Mouse (Mus musculus): ENCODE results near the gene Slc6a20b. TPM values are rescaled to one million over a fixed set of nuclear protein-coding genes. Genes with fewer than 3 reads are reported as not detected.
"Not testable (repeated sequence)": the region's sequence is repeated elsewhere in the genome, so short reads cannot be mapped to it uniquely, and the experiment has no call there.

Gene Slc6a20b
- not detected for total RNA-seq (2021)
- long read RNA-seq, experiment 1 = 0 reads
- long read RNA-seq, experiment 2 = 0 reads

GRCm38 (mm10) chr9:123632281-123632680, at the start of gene Slc6a20b:
Slc6a20b (minus strand) TSS chr9:123632565.
- DNase-seq (ENCODE audit: low spot score) = no peak

DNA sequence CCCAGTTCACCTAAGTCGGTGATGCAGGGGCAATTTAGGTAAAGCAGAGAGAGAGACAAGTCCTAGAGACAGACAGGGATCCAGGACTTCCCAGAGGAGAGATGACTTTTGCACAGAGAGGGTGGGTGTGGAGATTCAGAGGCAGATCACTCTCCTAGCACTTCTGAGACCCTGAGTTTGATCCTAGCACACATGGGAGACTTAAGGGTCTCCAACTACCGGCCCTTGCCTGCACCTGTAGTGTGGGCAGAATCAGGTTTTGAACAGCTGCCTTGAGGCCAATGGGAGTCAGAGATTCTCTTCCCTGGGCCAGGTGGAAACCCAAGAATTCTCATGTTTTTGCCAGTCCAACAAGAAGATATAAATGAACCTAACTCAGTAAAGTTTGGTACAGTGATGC, 46.8 kb upstream of the Slc6a20b start:
- DNase-seq (ENCODE audit: low spot score) = no peak

GRCm38 (mm10) chr9:123678327-123679105, 46.2 kb upstream of the Slc6a20b start, which contains the start of the genes Ccr9 and Slc6a20a:
Ccr9 (plus strand) TSS chr9:123678439.
Slc6a20a (minus strand) TSS chr9:123678885.
- no peak for DNase-seq (ENCODE audit: low spot score)

- peak; percentile 25 for DNase-seq (ENCODE audit: low spot score)
These were observed 33.3 kb upstream of the Slc6a20b start for GRCm38 (mm10) chr9:123665645-123666044.

DNA sequence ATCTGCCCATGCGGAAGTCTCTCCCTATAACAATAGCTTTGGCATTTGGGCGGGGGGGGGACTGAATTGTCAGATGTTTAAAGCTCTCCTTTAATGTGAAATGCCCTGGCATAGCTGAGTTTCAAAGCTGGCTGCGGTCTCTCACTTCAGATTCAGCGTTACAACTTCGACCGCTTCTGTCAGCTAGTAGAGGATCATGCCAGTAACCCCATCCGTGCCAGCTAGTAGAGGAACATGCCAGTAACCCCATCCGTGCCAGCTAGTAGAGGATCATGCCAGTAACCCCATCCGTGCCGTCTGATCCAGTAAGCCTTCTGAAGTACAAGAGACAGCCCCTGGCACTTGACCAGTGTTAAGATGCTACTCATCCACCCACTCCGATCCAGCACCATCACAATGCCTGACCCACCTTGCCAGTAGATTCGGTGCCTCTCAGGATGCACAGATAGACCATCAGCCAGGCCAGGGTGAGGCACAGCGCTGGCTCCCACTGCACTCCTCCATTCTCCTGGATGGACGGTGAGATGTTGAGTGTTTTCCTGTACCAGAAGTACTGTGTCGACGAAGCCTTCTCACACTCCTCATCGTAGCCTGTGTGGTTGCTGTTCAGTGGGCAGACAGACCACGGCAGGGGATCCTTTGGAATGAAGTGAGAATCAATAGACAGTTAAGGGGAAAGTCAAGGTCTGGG, 27.8 kb upstream of the Slc6a20b start:
- DNase-seq (ENCODE audit: low spot score) = not testable (repeated sequence)

DNA sequence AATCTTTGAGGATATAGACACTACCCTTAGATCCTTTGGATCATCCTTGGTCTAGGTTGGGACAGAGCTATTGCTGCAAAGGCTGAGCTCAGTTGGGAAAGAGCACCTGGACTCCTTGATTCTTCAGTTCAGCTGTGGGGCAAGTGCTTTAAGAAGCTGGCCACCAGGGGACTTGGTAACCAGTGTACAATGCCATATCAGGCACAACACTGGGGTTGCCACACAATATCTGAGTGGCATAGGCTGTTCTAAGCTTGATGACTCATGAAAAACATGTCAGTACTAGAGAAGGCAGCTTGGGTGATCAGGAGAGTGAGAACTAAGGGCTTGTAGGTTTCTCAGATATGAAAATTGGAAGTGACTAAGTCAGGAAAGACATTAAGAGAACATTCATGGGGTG, 26.6 kb upstream of the Slc6a20b start:
- DNase-seq (ENCODE audit: low spot score) = no peak

DNA sequence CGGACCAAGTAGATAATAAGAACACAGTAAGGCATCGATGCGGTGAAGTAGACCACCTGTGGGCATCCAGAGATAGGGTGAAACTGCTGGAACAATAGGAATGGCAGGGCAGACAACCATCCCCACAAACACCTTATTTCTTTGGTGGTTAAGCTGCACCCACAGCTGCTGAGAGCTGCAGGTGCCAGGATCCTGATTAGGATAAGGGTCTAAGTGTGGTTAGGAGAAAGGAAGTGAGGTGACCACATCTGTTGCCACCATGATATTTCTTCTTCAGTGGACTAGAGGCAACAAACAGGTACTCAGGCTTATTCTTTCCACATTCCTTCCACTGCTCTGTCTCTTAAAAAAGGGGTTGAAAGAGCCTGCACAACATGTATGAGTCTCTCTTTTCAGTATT, 25.1 kb upstream of the Slc6a20b start:
- DNase-seq (ENCODE audit: low spot score) = no peak

DNA sequence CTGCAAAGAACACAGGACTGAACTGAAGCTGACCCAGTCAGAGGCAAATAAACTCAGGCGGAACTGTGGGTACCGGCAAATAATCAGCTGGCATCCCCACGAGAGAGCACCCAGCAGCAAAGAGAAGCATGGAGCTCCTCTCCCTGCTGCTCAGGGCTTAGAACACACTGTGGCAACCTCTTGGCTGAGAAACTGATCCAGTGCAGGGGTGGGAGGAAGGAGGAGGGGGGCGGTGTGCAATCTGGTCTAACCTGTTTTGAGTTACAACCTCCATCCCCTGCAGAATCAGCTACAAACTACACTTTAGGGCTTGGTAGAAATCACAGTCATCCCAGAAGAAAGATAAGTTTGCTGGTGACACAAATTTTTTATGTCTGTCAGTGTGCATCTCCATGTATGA, 19.0 kb upstream of the Slc6a20b start:
- no peak for DNase-seq (ENCODE audit: low spot score)

- DNase-seq (ENCODE audit: low spot score) = no peak
These were observed 17.6 kb upstream of the Slc6a20b start for GRCm38 (mm10) chr9:123649785-123650511.

- no peak for DNase-seq (ENCODE audit: low spot score)
These were observed 7.7 kb upstream of the Slc6a20b start for GRCm38 (mm10) chr9:123640106-123640505.

- no peak for DNase-seq (ENCODE audit: low spot score)
These were observed 6.3 kb upstream of the Slc6a20b start for GRCm38 (mm10) chr9:123638668-123639089.

DNA sequence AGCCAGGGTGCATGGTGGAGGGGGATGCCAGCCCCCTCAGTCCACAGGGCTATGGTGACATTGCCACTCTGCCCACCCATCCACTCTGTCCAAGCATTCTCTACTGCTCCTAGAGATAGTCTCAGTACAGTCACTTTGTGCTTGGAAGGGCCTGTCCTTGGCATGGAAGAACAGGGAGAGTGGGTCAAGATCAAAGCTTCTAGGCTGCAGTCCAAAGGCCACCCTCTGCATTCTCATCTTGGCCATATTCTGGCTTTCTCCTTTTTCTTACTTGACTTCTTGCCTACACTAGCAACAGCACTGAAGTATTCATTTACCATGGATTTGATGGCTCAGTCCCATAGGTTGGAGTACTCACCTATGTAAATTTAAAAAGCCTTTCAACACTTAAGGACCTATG, 5.9 kb upstream of the Slc6a20b start:
- DNase-seq (ENCODE audit: low spot score) = no peak

- no peak for DNase-seq (ENCODE audit: low spot score)
These were observed 4.4 kb upstream of the Slc6a20b start for GRCm38 (mm10) chr9:123636771-123637170.

DNA sequence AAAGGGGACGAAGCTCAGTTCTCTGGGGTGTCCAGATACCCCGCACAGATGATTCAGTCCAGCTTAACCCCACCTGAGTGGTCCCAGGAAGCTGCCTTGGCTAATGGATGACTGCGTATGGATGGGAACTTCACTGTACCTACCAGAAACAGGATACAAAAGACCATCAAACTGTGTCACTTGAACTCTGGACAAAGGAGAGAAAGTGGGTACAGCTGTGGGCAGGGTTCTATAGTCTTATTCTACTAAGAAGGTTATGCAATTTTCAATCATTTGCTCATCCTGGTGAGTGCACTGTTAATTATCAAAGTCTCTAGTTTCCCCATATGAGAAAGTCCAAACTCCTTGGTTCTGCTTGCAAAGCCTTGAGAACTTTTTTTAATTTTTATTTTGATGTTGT, 628 bp upstream of the Slc6a20b start:
- DNase-seq (ENCODE audit: low spot score) = no peak

DNA sequence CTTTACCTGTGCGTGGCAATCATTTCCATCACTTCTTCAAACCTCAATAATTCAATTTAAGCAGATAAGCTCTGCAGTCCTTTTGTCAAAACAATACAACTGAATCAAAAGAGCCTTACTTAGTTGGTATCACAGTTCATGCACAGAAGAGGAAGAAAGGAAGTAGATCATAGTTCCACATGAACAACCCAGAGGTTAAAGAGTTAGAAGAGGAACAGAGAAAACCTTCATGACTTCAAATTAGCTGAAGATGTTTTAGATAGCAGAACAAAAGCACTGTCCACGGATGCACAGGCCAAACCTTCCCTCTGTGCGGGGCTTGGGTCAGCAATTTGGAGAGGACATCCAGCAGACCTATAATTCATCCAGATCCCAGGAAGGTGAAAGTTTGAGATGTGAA, 699 bp downstream of the Slc6a20b start:
- DNase-seq (ENCODE audit: low spot score) = no peak

DNA sequence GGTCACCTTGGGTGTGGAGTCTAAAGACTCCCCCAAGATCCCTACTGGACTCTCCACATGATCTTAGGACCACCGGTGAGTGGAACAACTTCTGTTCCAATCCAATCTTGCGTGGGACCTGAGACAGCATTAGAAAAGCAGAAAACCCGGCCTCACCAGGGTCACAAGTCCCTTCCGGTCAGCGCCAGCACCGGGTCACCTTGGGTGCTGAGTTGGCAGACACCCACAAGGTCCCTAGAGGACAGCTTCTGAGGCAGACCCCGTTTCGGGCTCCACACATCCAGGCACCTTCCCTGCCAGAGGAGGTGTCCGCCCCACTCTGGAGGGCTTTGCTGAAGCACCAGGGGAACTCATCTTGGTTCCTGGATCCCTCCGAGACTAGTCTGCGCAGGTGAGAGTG, 6.5 kb downstream of the Slc6a20b start:
- no peak for DNase-seq (ENCODE audit: low spot score)

- DNase-seq (ENCODE audit: low spot score) = no peak
These were observed 7.6 kb downstream of the Slc6a20b start for GRCm38 (mm10) chr9:123624741-123625140.

DNA sequence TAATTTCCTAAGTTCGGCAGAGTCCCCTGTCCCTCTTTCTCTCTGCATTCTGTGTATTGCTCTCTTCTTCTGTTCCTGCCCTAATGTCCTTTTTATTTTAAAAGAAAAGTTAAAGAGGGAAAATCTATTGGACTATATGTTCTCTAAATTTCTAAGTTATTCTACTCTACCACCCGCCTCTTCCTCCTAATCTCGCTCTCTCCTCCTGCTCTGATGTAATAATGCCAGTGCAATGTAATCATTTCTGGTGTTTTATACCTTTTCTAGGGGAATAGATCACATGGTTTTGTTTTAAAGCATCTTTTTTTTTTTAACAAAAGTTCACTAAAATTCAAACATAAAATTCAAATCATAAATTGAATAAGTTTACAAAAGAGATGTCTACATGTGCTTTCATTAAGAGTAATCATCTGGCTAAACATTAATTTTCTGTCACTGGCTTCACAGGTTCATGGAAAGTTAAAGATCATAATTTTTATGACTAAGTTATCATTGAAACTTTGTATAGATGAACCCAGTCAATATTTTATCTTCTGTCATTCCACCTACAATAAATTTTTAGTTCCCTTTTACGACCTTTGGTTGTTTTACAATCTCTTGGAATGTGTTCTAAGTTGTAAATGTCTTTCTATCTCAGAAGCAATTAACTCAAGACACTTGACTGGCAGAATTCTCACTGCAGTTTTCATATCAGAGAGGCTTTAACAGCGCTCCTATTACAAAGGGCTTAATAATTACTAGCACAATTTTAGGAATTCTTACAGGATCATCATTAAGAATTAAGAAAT, 11.9 kb downstream of the Slc6a20b start:
- DNase-seq (ENCODE audit: low spot score) = no peak

- DNase-seq (ENCODE audit: low spot score) = no peak
These were observed 30.8 kb downstream of the Slc6a20b start for GRCm38 (mm10) chr9:123601529-123601928.

GRCm38 (mm10) chr9:123597376-123597775, 35.0 kb downstream of the Slc6a20b start:
- no peak for DNase-seq (ENCODE audit: low spot score)

GRCm38 (mm10) chr9:123596910-123597309, 35.5 kb downstream of the Slc6a20b start:
- DNase-seq (ENCODE audit: low spot score) = no peak
